17 mouse cellular contexts compared by ENCODE assay signal in genomic region chr11:20902001-20902400, GRCm38 (mm10).
"Had no signal": no experiment of that assay in that cellular context is flagged by ENCODE, and none has a peak within 500 bp of the region (broad histone marks: within the 10 kb centered on the region; RNA-seq: fewer than 3 reads in every experiment).

No protein-coding gene starts in this region.

- H3K4me1 ChIP-seq: limb, embryonic 12.5 days; midbrain, embryonic 12.5 days; neural tube, embryonic 12.5 days had no signal

- H3K9ac ChIP-seq: limb, embryonic 12.5 days; liver, embryonic 13.5 days; liver, postnatal 0 days; lung, embryonic 15.5 days; midbrain, embryonic 12.5 days; neural tube, embryonic 12.5 days had no signal

- H3K4me3 ChIP-seq: layer of hippocampus, adult 2 months; limb, embryonic 12.5 days; liver, embryonic 13.5 days; lung, embryonic 15.5 days; megakaryocyte, embryonic 14.5 days; midbrain, embryonic 12.5 days; neural tube, embryonic 12.5 days had no signal

- ATAC-seq: liver, postnatal 0 days had no signal

- DNase-seq: liver; liver, embryonic 13.5 days; liver, postnatal 0 days; lung, postnatal 14 days; retina, postnatal 1 day; right cerebral cortex, postnatal 4 days; spleen, adult 18-20 months; thymus, adult 18-20 months; thymus, postnatal 14 days had no signal

- H3K36me3 ChIP-seq: limb, embryonic 12.5 days; liver, embryonic 13.5 days; lung, embryonic 15.5 days; midbrain, embryonic 12.5 days; neural tube, embryonic 12.5 days had no signal

- H3K27ac ChIP-seq: kidney, postnatal 0 days; layer of hippocampus, adult 2 months; limb, embryonic 12.5 days; liver, embryonic 13.5 days; lung, embryonic 15.5 days; macrophage; midbrain, embryonic 12.5 days; neural tube, embryonic 12.5 days had no signal

- H3K27me3 ChIP-seq: limb, embryonic 12.5 days; lung, embryonic 15.5 days; megakaryocyte, embryonic 14.5 days; neural tube, embryonic 12.5 days had no signal

- H3K4me2 ChIP-seq: limb, embryonic 12.5 days; liver, embryonic 13.5 days; lung, embryonic 15.5 days; midbrain, embryonic 12.5 days; neural tube, embryonic 12.5 days had no signal

- H3K9me3 ChIP-seq: limb, embryonic 12.5 days; liver, embryonic 13.5 days; lung, embryonic 15.5 days; midbrain, embryonic 12.5 days; neural tube, embryonic 12.5 days had no signal
